Mouse (Mus musculus): Measurements from ENCODE around the gene Sh3bgrl. TPM values are rescaled to one million over a fixed set of nuclear protein-coding genes. Genes with fewer than 3 reads are reported as not detected.

The Sh3bgrl gene
- polyA plus RNA-seq, 1 experiment from 2014 or later: 47.5 TPM

DNA sequence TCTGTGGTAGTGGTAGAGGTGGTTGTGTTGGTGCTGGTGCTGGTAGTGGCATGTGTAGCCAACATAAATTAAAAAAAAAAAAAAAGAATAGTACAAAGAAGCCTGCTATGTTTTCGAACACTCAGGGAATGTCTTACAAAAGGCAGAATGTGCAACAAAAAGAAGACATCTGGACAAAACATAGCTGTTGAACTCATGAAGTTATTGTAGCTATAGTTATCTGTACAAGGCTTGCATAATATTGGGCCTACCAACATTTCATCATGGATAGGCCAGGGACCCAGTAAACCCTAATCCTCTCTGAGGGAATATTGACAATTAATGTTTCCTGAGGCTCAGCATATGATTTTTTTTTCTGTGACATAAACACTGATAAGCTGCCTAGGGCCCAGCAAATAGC lies 37.3 kb downstream of the Sh3bgrl start:
- Histone ChIP-seq H3K9ac (no peak overlapping the region), H3K36me3 (replicated peaks) (no peaks in the 10 kb centered on the region), H3K4me1 (replicated peaks) (peaks cover 2% of the 10 kb centered on the region; the same call in 1 of the 2 replicates), H3K27me3 (no peaks in the 10 kb centered on the region), H3K27ac (replicated peaks) (no peak overlapping the region), H3K9me3 (replicated peaks) (no peaks in the 10 kb centered on the region), H3K4me2 (no peak overlapping the region), H3K4me3 (replicated peaks) (no peak overlapping the region)
- no peak for ATAC-seq (ENCODE audit: insufficient read depth)
- WGBS (ENCODE audit: insufficient replicate concordance): 68% methylated on average over 1 of the region's 1 CpGs

DNA sequence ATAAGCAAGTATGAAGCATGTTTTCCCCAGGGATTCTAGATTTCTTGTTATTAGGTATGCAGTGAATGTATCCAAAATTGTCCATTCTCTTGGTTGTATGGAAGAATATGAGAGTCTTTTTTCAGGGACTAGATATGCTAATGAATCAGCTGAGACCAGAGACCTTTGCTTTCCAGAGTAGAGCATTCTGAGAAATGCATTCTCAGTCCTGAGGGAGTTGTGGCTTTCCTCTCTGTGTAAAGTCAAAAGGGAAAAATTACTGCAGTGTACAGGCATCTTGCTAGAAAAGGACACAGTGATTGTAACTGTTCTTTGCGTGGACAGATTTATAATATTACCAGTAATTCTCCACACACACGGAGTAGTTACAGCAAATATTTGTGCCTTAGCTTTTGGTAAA lies 38.3 kb downstream of the Sh3bgrl start:
- H3K4me2 ChIP-seq: no peak overlapping the region
- 56% methylated on average over 2 of the region's 2 CpGs for WGBS (ENCODE audit: insufficient replicate concordance)
- H3K9ac ChIP-seq: no peak overlapping the region
- no peaks in the 10 kb centered on the region for H3K36me3 ChIP-seq (replicated peaks)
- no peaks in the 10 kb centered on the region for H3K9me3 ChIP-seq (replicated peaks)
- no peak overlapping the region for H3K4me3 ChIP-seq (replicated peaks)
- no peaks in the 10 kb centered on the region for H3K27me3 ChIP-seq
- H3K27ac ChIP-seq (replicated peaks): no peak overlapping the region
- no peaks in the 10 kb centered on the region for H3K4me1 ChIP-seq (replicated peaks)
- no peak for ATAC-seq (ENCODE audit: insufficient read depth)

DNA sequence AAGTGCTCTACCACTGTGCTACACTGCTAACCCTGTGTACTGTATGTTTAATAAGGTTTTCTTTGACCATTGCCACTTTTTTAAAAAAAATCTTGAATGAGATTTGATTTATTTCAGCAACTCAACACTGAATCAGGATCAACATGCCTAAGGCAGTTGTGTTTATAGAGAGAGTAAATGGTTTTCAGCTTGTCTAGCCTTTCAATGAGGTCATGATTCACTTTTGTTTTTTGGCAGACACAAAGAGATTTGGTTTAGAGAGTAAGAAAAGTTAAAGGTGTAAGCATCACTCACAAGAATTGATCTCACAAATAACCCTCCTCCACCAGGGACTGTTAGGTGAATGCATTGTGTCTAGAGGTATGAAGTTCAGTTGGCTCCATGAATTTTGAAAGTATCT lies 41.1 kb downstream of the Sh3bgrl start:
- H3K4me3 ChIP-seq (replicated peaks): no peak overlapping the region
- no peaks in the 10 kb centered on the region for H3K9me3 ChIP-seq (replicated peaks)
- no peak for ATAC-seq (ENCODE audit: insufficient read depth)
- no peak overlapping the region for H3K27ac ChIP-seq (replicated peaks)
- H3K4me2 ChIP-seq: no peak overlapping the region
- H3K27me3 ChIP-seq: no peaks in the 10 kb centered on the region
- no peaks in the 10 kb centered on the region for H3K4me1 ChIP-seq (replicated peaks)
- H3K36me3 ChIP-seq (replicated peaks): no peaks in the 10 kb centered on the region
- H3K9ac ChIP-seq: no peak overlapping the region

DNA sequence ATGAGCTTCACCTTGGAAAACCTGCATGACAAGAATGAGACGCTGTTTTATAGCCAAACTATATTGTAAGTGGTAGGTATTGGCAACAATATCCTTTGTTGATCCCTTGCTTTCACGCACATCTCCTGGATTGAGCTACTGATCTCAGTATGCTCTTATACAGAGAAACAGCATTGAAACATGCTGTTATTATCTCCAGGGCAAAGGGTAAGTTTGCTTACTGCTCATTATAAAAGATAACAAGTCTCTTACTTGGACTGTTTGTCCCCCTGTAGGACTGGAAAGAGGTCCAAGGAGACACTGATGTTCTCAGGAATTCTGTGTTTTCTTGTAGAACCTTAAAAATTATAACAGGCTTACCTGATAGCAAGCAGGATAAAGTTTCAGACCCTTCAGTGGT lies 41.7 kb downstream of the Sh3bgrl start:
- H3K4me2 ChIP-seq: no peak overlapping the region
- no peaks in the 10 kb centered on the region for H3K9me3 ChIP-seq (replicated peaks)
- no peaks in the 10 kb centered on the region for H3K36me3 ChIP-seq (replicated peaks)
- WGBS (ENCODE audit: insufficient replicate concordance): 66% methylated on average over 2 of the region's 2 CpGs
- no peaks in the 10 kb centered on the region for H3K27me3 ChIP-seq
- peak; percentile 58; the same call in 1 of the 2 replicates for ATAC-seq (ENCODE audit: insufficient read depth)
- no peak overlapping the region for H3K9ac ChIP-seq
- H3K27ac ChIP-seq (replicated peaks): no peak overlapping the region
- no peak overlapping the region for H3K4me3 ChIP-seq (replicated peaks)
- no peaks in the 10 kb centered on the region for H3K4me1 ChIP-seq (replicated peaks)

- WGBS (ENCODE audit: insufficient replicate concordance): 52% methylated on average over 2 of the region's 2 CpGs
- ATAC-seq (ENCODE audit: insufficient read depth): peak; percentile 73
Observed at GRCm38 (mm10) chrX:109137295-109137694, 42.1 kb downstream of the Sh3bgrl start.

DNA sequence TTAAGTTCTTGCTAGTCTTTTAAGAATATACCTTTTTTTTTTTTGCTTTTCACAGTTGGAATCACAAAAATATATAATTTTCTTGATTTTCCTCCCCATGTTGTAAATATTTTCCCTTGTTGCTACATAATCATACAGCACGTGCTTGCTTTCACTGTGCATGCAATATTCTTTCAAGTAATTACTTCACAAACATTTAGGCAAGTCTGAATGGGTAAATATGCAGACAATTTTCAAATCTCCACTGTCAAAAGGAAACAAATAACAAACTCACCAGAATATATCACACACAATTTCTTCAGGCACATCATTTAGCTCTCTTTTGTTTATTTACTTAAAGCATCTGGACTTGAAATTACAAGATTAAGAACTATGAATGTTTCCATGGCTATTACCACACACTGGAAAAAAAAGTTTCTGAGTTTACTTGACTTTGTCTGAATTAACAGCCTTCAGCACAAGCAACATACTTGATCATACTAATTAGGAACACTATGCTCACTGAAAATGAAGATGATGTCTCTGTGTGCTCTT lies 46.2 kb downstream of the Sh3bgrl start:
- WGBS (ENCODE audit: insufficient replicate concordance): 67% methylated on average over 1 of the region's 1 CpGs
- H3K4me2 ChIP-seq: no peak overlapping the region
- ATAC-seq (ENCODE audit: insufficient read depth): no peak
- no peaks in the 10 kb centered on the region for H3K4me1 ChIP-seq (replicated peaks)
- no peak overlapping the region for H3K4me3 ChIP-seq (replicated peaks)
- no peaks in the 10 kb centered on the region for H3K27me3 ChIP-seq
- H3K9ac ChIP-seq: no peak overlapping the region
- H3K9me3 ChIP-seq (replicated peaks): no peaks in the 10 kb centered on the region
- H3K27ac ChIP-seq (replicated peaks): no peak overlapping the region
- no peaks in the 10 kb centered on the region for H3K36me3 ChIP-seq (replicated peaks)

More at GRCm38 (mm10) chrX:109137295-109137694, 42.1 kb downstream of the Sh3bgrl start:
- Histone ChIP-seq H3K4me3 (replicated peaks) (no peak overlapping the region), H3K36me3 (replicated peaks) (no peaks in the 10 kb centered on the region), H3K4me2 (no peak overlapping the region), H3K9ac (no peak overlapping the region), H3K27ac (replicated peaks) (no peak overlapping the region), H3K9me3 (replicated peaks) (no peaks in the 10 kb centered on the region), H3K4me1 (replicated peaks) (no peaks in the 10 kb centered on the region), H3K27me3 (no peaks in the 10 kb centered on the region)

DNA sequence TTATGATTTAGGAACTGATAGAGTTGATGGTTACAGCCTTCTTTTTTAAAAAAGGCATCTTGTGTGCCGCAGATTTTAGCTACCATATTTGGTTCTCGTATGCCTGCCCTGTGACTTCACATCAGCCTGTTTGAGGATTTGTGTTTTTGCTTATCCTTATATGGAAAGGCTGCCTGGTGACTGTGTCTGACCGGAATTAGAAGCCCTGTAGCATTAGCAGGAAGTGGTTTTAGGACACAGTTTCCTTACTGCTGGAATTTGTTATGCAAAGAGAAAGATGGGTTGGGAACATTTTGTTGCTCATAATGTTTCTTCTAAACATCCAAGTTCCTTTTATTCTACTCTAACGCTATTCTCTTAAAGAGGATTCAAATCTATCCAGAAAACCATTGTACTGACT lies 47.1 kb downstream of the Sh3bgrl start:
- H3K27ac ChIP-seq (replicated peaks): no peak overlapping the region
- no peak for ATAC-seq (ENCODE audit: insufficient read depth)
- no peaks in the 10 kb centered on the region for H3K36me3 ChIP-seq (replicated peaks)
- H3K4me1 ChIP-seq (replicated peaks): no peaks in the 10 kb centered on the region
- H3K9me3 ChIP-seq (replicated peaks): no peaks in the 10 kb centered on the region
- H3K4me2 ChIP-seq: no peak overlapping the region
- H3K4me3 ChIP-seq (replicated peaks): no peak overlapping the region
- H3K27me3 ChIP-seq: no peaks in the 10 kb centered on the region
- H3K9ac ChIP-seq: no peak overlapping the region
- WGBS (ENCODE audit: insufficient replicate concordance): 42% methylated on average over 4 of the region's 4 CpGs

GRCm38 (mm10) chrX:109145779-109146178 lies 50.6 kb downstream of the Sh3bgrl start:
- Histone ChIP-seq H3K27me3 (no peaks in the 10 kb centered on the region), H3K36me3 (replicated peaks) (no peaks in the 10 kb centered on the region), H3K27ac (replicated peaks) (no peak overlapping the region), H3K4me1 (replicated peaks) (no peaks in the 10 kb centered on the region), H3K4me2 (no peak overlapping the region), H3K9me3 (replicated peaks) (no peaks in the 10 kb centered on the region), H3K9ac (no peak overlapping the region), H3K4me3 (replicated peaks) (no peak overlapping the region)
- peak; percentile 40; the same call in 1 of the 2 replicates for ATAC-seq (ENCODE audit: insufficient read depth)
- WGBS (ENCODE audit: insufficient replicate concordance): 75% methylated on average over 6 of the region's 6 CpGs

GRCm38 (mm10) chrX:109147108-109147507 lies 51.9 kb downstream of the Sh3bgrl start:
- no peak for ATAC-seq (ENCODE audit: insufficient read depth)
- 75% methylated on average over 3 of the region's 3 CpGs for WGBS (ENCODE audit: insufficient replicate concordance)
- H3K9ac ChIP-seq: no peak overlapping the region
- H3K4me1 ChIP-seq (replicated peaks): no peaks in the 10 kb centered on the region
- H3K36me3 ChIP-seq (replicated peaks): no peaks in the 10 kb centered on the region
- no peak overlapping the region for H3K4me3 ChIP-seq (replicated peaks)
- no peak overlapping the region for H3K4me2 ChIP-seq
- no peak overlapping the region for H3K27ac ChIP-seq (replicated peaks)
- no peaks in the 10 kb centered on the region for H3K27me3 ChIP-seq
- H3K9me3 ChIP-seq (replicated peaks): no peaks in the 10 kb centered on the region

DNA sequence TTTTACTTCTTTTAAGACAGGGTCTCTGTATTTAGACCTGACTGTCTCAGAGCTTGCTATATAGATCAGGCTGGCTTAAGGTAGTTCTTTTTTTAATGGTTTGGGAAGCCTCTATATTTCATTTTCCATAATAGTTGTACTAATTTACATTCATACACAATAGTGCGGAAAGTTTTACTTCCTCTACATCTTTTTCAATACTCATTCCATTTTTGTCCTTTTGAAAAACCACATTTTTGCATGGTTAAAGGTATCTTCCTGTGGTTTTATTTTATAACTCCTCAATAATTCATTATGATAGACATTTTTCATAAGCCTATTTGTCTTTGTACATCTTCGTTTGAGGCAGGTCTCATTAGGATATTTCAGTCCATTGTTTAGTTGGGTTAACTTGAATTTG lies 56.1 kb downstream of the Sh3bgrl start:
- Histone ChIP-seq H3K4me2 (no peak overlapping the region), H3K27ac (replicated peaks) (no peak overlapping the region), H3K4me3 (replicated peaks) (no peak overlapping the region), H3K27me3 (no peaks in the 10 kb centered on the region), H3K9me3 (replicated peaks) (no peaks in the 10 kb centered on the region), H3K4me1 (replicated peaks) (no peaks in the 10 kb centered on the region), H3K9ac (no peak overlapping the region), H3K36me3 (replicated peaks) (0 out of 2 replicates have a peak, but pooled peaks cover 4% of the 10 kb centered on the region)
- 67% methylated on average over 2 of the region's 2 CpGs for WGBS (ENCODE audit: insufficient replicate concordance)
- ATAC-seq (ENCODE audit: insufficient read depth): no peak

DNA sequence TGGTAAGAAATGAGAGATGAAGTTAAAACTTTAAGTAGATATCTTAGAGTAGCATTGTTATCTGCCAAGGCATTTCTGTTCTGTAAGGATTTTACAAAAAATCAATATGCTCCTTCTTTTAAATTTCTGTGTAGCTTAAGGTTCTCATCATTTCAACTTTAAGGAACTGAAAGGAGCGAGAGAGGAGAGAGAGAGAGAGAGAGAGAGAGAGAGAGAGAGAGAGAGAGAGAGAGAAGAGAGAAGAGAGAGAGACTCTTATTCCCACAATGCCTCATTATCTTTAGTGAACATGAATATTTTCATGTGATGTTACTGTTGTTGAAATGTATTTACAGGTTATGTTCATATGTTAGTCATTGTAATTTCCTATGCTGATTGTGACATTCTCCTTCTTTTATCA lies 65.2 kb downstream of the Sh3bgrl start:
- ATAC-seq (ENCODE audit: insufficient read depth): no peak
- H3K4me1 ChIP-seq (replicated peaks): no peaks in the 10 kb centered on the region
- no peak overlapping the region for H3K4me3 ChIP-seq (replicated peaks)
- no peak overlapping the region for H3K9ac ChIP-seq
- no peak overlapping the region for H3K4me2 ChIP-seq
- H3K9me3 ChIP-seq (replicated peaks): no peaks in the 10 kb centered on the region
- H3K27me3 ChIP-seq: no peaks in the 10 kb centered on the region
- WGBS (ENCODE audit: insufficient replicate concordance): 48% methylated on average over 1 of the region's 1 CpGs
- H3K36me3 ChIP-seq (replicated peaks): no peaks in the 10 kb centered on the region
- H3K27ac ChIP-seq (replicated peaks): no peak overlapping the region

GRCm38 (mm10) chrX:109160901-109161300 lies 65.7 kb downstream of the Sh3bgrl start:
- ATAC-seq (ENCODE audit: insufficient read depth): no peak
- 48% methylated on average over 4 of the region's 4 CpGs for WGBS (ENCODE audit: insufficient replicate concordance)

More at GRCm38 (mm10) chrX:109160901-109161300, 65.7 kb downstream of the Sh3bgrl start:
- no peak overlapping the region for H3K4me3 ChIP-seq (replicated peaks)
- H3K36me3 ChIP-seq (replicated peaks): no peaks in the 10 kb centered on the region
- no peak overlapping the region for H3K27ac ChIP-seq (replicated peaks)
- no peaks in the 10 kb centered on the region for H3K27me3 ChIP-seq
- no peak overlapping the region for H3K4me2 ChIP-seq
- H3K4me1 ChIP-seq (replicated peaks): no peaks in the 10 kb centered on the region
- no peaks in the 10 kb centered on the region for H3K9me3 ChIP-seq (replicated peaks)
- H3K9ac ChIP-seq: no peak overlapping the region

All from liver, embryonic 15.5 days (tissue).